Mouse (Mus musculus): ENCODE results near the gene Psd4.

Psd4 gene

DNA sequence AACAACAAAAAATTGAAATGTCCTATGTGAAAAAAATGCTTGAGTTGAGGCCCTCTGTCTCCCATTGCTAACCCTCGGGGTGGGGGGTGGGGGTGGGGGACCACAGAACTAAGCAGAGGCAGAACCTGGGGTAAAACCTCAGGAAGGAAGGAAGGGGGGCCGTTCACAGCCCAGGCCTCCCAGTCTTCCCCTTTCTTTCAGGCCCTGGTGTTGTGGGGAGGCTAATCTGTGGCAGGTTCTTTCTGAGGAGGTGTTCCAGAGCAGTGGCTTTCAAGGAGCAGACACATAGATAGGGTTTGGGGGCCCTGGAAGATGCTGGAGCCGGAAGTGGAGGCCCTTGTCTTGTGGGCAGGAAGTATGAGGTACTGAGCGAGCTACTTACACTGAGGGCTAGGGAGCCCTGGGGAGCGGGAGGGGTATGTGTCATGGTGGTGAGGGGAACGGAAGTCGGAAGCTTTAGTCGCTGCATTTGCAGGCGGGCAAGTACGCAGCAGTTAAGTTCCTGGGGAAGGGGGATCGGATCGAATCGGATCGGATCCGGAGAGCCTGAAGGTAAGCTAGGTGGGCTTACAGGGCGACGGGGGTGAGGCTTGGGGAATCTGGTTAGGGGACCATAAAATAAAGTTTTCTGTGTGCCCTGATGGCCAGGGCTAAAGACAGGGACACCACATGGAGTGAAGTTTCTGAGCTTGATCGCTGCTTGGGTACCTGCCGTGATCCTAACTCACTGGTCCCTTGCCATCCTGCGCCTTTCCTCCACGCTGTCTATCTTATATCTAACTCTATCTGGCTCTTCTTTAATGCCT is 19.0 kb downstream of the Psd4 start:
- DNase-seq (ENCODE audit: low spot score), result peak; percentile 94

GRCm38 (mm10) chr2:24386964-24387320 is 19.6 kb downstream of the Psd4 start:
- peak; percentile 18 for DNase-seq (ENCODE audit: low spot score)

DNA sequence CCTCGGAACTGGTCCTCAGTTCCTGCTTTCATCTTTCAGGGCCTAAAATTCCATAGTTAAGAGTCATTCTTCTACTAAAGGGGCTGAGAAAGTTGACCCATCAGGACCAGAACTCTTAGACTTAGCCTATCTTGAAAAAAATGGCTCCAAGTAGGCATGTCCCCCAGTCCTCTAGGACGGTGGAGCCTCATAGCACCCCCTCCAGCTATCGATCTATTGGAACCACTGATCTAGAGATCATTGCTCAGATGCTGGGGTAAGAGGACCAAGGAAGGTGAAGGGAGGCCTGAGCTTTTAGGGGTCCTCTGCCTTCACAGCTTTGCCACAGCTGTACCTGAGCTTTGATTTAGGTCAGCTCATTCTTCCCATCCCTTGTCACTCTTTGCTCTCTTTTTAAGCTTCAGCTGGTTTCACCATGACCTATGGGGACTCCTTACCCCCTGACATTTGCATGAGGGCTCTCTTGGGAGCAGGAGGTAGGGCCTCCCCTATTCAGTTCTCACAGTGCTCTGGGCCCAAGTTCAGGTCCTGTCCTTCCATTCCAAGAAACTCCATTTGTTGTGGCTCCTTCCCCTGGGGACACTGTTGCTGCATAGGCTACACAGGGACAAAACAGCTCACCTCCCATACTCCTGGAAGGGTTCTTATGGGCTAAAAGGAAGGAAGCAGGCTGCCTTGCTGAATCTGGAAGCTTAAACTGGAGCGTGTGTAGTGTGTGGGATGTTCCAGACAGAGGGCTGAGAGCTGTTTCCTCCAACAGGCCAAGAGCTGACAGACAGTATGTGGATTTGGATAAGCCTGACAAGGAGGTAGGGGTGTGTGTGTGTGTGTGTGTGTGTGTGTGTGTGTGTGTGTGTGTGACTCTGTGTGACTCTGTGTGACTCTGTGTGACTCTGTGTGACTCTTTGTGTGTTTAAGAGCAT is 20.2 kb downstream of the Psd4 start:
- no peak for DNase-seq (ENCODE audit: low spot score)

DNA sequence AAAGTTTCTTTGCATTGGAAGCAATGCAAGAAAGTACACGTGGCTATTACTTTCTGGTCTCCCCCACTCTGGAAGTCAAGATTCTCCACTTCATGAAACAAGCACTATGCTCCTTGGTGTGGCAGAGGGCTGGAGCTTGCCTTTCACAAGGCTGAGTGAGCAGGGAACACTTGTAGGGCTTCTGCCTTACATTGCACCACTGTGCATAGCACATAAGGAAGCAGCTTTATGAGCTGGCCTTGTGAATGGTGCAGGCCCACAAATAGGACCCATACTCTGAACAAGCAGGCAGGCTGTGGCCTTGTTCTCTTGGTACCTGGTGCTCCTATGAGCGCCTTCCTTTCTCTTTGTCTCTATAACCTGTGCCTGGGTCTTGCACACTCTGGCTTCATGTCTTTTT is 25.9 kb downstream of the Psd4 start:
- DNase-seq (ENCODE audit: low spot score), result no peak

DNA sequence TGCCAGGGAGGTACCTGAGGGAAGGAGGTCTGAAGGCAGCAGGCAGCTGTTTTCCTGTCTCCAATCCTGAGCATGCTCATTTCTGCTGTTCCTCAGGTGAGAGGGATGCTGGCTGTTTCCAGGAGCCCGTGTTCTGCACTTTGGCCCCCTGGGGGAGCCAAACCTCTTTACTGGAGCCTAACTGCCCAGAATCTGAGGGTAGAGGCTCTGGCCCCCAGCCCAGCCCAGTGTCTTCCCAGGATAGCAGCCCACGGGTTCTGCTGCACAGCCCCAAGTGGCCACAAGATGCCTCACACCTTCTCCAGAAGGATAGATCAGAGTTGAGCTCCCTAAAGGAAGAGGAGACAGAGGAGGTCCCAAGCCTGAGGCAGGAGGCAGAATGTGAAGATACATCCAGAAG is 29.7 kb downstream of the Psd4 start:
- DNase-seq (ENCODE audit: low spot score), result no peak

DNA sequence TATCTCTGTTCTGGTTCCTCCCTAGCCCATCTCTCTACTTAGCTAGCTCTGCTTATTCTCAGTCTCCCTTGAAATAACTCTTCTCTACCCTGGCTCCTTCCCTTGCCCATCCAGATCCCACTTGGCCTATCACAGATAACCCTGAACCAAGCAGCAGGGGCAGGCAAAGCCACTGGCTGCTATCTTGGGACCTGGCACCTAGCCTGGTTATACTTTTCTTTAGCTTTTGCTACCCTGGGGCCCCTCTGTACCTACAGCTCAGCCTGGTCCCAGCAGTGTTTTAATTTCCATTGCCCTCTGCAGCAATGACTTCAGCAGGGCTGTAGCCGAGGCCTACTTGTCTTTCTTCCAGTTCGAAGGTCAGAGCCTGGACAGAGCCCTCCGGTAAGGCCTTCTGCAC is 33.3 kb downstream of the Psd4 start:
- no peak for DNase-seq (ENCODE audit: low spot score)

GRCm38 (mm10) chr2:24405345-24406012 is 38.1 kb downstream of the Psd4 start:
- DNase-seq (ENCODE audit: low spot score), result peak; percentile 30

DNA sequence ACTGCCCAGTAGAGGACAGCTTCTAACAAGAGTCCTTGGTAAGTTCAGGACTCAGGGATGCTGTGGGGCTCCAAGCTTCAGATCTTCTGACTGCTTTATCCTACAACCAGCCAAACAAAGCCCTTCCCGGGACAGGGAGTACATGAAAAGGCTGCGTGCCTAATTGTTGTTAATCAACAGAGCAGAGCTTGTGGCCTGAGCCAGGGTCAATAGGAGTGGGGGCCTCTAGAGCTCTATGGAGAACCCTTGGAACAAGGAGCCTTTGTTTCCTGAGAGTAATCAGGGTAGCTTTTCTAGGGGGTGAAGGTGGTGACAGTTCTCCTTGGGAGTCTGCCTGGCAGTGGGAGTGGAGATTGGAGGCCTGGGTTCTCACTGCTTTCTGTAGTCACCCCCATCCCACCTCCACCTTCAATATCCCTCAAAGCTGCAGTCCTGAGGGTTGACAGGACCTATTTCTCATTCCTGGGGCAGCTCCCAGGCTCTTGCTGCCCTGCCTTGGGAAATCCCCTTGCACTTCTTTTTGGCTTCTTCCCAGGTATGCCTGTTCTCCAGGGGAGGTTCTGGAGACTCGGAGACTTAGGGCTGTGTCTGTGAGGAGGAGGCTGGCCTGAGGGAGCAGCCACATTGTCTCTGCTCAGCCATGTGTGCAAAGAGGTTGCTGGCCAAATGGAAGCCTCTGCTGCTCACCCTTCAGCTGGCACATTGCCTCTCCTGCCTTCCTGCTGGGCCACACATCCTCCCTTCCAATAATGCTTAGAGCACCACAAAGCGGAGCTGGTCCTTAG is 40.5 kb downstream of the Psd4 start:
- no peak for DNase-seq (ENCODE audit: low spot score)

GRCm38 (mm10) chr2:24409166-24409565 is 41.8 kb downstream of the Psd4 start:
- DNase-seq (ENCODE audit: low spot score), result peak; percentile 49

- DNase-seq (ENCODE audit: low spot score), result no peak
These were observed 45.8 kb downstream of the Psd4 start for GRCm38 (mm10) chr2:24413172-24413571.

GRCm38 (mm10) chr2:24413677-24414076 is 46.3 kb downstream of the Psd4 start:
- DNase-seq (ENCODE audit: low spot score), result no peak

- DNase-seq (ENCODE audit: low spot score), result no peak
These were observed 49.3 kb downstream of the Psd4 start for GRCm38 (mm10) chr2:24416668-24417067.

DNA sequence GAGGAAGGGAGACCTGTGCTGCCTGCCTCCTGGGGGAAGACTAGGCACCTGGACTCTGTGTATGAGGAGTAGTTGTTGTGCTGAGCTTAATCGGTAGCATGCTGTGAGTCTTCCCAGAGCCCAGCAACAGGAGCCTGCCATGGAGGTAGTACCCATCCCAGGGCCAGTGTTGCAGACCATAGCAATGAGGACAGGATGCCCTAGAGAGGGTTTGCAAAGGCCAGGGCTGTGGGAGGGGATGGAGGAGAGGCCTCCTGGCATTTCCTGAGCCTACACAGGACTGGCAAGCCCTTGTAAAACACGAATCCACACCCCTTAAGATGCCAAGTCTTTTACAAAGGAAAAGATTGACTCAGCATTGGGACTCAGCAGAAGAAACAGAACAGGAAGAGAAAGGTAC is 49.7 kb downstream of the Psd4 start:
- no peak for DNase-seq (ENCODE audit: low spot score)

DNA sequence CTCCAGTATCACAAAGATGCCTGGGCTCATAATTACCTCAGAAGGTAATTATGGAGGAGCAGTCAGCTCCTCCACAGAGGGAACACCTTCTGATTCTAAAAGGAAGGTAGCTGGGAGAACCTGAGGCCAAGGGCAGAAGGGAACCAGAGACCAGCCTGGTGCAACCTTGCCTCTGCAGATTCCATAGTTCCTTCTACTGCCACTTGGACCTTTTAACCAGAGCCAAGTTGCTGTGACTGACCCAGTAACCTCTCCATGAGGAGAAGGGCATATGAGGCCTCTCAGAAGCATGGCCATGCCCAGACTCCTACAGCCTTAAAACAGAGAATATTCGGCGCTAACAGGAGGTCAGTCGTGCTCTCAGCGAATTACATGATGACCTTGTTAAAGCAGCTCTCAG is 50.2 kb downstream of the Psd4 start:
- no peak for DNase-seq (ENCODE audit: low spot score)

DNA sequence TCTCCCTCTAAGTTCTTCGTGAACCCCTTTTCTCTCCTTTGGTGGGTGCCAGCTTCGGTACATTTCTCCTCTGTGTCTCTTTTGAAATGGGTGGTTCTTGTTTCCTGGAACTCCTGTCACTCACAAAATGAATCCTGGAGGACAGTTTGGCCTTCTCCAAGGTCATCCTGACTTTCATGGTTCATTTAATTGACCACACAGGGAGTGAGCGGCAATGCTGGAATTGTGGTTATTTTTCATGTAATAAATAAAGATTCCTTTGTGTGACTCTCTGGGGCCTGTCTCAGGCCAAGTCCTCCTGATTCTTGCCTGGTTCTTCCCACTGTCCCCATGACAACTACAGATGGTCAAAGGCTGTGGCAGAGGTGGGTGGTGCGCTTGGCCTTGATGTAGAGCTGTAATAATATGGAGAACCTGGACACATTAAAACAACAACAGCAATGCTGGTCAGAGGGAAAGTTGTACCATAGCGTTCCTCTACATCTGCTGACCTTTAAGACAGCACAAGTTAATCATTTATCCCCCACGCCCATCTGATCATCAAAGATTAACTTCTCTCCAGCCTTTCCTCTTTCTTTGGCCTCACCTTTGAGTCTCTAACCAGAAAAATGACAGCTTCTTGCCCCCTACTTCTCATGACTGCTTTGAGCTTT is 54.0 kb downstream of the Psd4 start:
- DNase-seq (ENCODE audit: low spot score), result no peak

DNA sequence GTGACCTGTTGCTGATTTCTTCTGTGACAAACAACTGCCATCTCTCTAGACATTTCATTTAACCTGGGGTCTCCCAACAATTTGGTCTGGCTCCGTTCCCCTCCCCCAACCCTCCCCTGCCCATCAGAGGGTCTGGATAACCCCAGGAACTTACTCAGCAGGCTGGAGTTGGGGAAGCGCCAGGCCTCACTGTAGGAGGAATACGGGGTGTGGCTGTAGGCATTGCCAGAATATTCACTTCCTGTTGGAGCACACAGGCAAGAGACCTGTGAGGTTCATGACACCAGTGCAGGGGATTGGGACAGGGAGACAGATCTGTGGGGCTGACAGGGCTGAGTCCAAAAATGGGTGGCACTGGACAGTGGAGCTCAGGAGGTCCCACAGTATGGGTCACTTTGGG is 55.4 kb downstream of the Psd4 start:
- DNase-seq (ENCODE audit: low spot score), result no peak

DNA sequence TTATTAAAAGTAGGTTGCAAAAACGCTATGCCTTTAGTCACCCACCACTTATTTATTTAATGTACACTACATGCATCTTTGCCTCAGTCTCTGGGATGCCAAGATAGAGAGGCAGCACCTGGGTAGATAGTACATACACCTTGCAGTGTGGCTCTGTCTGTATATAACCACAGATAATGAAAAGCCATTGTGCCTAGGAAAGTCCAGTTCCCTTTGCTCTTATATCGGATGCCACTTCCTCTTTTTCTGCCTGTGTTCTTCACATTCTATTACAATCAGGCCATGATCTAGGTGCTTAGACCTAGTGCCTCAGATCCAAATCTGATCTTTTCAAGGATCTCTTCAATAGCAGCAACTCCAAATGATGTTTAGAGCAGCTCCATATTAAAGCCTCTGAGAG is 58.2 kb downstream of the Psd4 start:
- DNase-seq (ENCODE audit: low spot score), result no peak

DNA sequence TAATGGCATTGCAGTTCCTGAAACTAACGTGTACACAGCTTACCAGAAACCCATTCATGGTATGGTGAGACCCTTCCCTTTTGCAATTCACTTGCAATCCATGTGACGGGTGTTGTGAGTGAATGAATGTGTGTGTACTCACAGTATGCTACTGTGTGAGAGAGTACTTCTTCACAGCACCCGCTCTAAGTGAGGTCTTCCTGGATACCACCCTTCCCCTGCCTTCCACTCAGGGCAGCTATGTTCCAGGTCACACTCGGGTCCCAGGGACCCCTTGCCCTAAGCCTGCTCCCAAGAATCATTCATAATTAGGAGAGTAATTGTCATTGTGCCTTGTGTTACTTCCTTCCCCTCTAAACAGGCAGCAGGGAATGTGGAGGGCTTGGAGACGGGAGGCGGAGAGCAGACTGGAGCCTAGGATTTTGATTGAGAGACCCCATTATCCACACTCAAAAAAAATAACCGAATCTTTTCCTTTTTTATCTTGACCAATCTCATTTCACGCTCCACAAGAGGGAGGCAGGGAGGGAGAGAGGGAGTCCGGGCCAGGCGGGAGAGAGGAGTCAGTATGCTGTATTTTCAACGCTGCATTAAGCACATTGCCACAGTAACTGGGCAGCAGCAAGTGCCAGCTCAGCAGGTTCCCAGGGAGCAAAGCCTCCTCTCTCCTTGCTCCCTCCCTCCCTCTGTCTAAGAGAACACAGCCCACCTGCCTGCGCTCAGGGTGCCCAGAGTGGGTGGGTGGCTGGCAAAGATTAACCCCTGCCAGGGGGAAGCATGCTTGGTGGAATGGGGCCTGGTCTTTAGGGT is 60.7 kb downstream of the Psd4 start:
- no peak for DNase-seq (ENCODE audit: low spot score)

DNA sequence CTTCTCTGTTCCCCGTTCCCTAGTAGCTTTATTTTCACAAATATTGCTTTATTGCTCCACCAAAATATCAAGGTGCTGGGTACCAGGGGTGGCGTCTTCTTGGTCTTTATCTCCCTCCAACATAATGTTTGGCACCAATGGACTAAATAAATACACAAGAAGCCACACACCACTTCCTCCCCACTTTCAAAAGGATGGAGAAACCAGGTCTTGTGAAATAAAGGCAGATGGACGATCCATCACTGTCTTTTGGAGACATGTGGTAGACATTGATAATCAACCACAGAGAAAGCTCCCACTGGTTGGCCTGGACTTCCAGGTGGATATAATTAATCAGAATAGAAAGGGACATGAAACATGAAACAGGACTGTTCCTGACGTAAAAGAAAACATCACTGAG is 62.4 kb downstream of the Psd4 start:
- no peak for DNase-seq (ENCODE audit: low spot score)

DNA sequence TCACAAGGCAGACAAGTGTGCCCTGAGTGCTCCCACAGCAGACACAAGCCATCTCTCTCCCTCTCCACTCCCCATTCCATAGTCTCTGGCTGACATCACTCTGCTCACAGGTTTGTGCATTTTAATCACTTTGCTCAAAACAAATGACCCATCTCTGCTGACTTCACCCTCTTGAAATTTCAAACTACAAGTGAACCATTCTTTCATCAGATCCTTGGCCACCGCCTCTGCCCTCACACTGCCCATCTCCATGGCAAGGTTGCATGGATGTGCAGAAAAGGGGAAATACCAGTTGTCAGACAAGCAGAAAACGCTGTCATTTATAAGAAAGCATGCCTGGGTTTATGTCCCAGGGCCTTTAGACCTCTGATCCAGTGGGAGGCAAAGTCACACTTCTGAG is 67.3 kb downstream of the Psd4 start:
- DNase-seq (ENCODE audit: low spot score), result no peak

DNA sequence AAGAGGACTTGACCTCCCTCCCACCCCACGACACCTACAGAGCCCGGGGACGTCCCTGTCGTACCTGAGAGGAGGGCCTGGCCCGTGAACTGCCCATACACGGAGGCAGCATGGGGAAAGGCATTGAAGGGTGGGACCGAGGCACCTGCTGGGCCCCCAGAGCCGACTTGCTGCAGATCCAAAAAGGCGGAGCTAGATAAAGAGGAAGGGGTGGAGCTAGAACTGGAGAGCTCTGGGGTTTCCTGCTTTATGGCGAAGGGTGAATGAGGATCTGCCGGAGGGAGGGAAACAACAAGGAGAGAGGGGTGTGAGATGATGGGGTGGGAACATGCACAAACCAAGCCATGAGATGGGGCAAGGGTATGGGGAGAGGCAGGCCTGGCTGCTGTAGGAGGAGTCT is 68.3 kb downstream of the Psd4 start:
- no peak for DNase-seq (ENCODE audit: low spot score)
